ENCODE assay signal across 15 mouse cellular contexts in the genomic region with DNA sequence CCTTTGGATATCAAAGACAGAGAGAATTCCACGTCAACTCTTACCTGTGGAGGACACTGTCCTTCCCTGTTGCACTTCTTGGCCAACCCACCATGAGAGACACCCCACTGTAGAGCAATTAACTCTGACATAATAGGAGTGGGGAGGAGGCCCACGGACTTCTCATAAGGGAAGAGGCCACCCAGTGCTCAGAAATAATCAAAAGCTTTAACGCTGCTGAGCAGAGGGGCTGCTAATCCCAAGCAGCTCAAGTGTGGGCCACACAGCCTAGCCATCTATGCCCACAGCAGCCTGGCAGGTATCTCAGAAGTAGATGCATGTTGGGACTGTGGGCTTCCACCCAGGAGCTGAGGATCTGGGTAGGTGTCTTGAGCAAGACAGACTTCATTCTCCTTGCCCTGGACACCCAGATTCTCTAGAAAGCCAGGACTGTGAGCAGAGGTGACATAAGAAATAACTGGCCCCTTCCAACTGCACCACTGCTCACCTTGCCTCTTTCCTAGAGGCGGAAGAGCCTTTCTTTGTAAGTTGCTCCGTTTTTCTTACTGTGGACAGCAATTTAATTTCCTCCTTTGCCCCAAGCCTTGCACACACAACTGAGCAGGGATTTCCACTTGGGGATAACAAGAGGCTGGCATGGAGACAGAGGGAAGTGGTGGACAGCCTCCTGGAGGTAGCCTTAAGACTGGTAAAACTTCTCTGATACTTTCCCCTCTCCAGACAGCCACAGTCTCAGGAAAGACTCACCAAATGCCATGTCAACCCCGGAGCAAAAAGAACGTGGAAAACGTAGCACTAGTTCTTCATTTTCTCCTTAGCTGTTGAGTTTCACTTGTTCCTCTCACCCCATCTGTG. TPM values are rescaled to one million over a fixed set of nuclear protein-coding genes. Genes with fewer than 3 reads are reported as not detected.
DNase-seq lines count a peak whose midpoint lies in the region; ATAC-seq lines count a peak whose summit lies in the region.
"Had no signal": no experiment of that assay in that cellular context is flagged by ENCODE, and none has a peak within 500 bp of the region (broad histone marks: within the 10 kb centered on the region; RNA-seq: fewer than 3 reads in every experiment).

No protein-coding gene starts in this region.

- H3K9me3 ChIP-seq in embryonic facial prominence, embryonic 12.5 days, result no peaks in the 10 kb centered on the region
- no peaks in the 10 kb centered on the region for H3K9me3 ChIP-seq in hindbrain, embryonic 12.5 days (replicated peaks)
- no peaks in the 10 kb centered on the region for H3K9me3 ChIP-seq in midbrain, embryonic 15.5 days
- H3K9me3 ChIP-seq: liver, embryonic 13.5 days had no signal

- no peak overlapping the region for H3K27ac ChIP-seq in embryonic facial prominence, embryonic 12.5 days
- peak overlapping the region; percentile 70 for H3K27ac ChIP-seq in hindbrain, embryonic 12.5 days
- H3K27ac ChIP-seq in midbrain, embryonic 15.5 days, result peak overlapping the region; percentile 62
- H3K27ac ChIP-seq: gastrocnemius, adult 2 months; liver, embryonic 13.5 days had no signal

- H3K4me2 ChIP-seq in embryonic facial prominence, embryonic 12.5 days (replicated peaks), result peak overlapping the region; percentile 62
- peak overlapping the region; percentile 62 for H3K4me2 ChIP-seq in hindbrain, embryonic 12.5 days (replicated peaks)
- peak overlapping the region; percentile 69 for H3K4me2 ChIP-seq in midbrain, embryonic 15.5 days
- H3K4me2 ChIP-seq: liver, embryonic 13.5 days had no signal

- H3K4me3 ChIP-seq in embryonic facial prominence, embryonic 12.5 days, result peak overlapping the region; percentile 28
- H3K4me3 ChIP-seq in hindbrain, embryonic 12.5 days, result peak overlapping the region; percentile 59
- H3K4me3 ChIP-seq in midbrain, embryonic 15.5 days, result peak overlapping the region; percentile 54
- H3K4me3 ChIP-seq: gastrocnemius, adult 2 months; liver, embryonic 13.5 days had no signal

- ATAC-seq in embryonic facial prominence, embryonic 12.5 days (ENCODE audit: insufficient number of reproducible peaks, insufficient read depth, low FRiP score, low TSS enrichment), result no peak
- ATAC-seq in hindbrain, embryonic 12.5 days (ENCODE audit: low FRiP score), result no peak
- ATAC-seq in midbrain, embryonic 15.5 days (replicated peaks), result no peak

- H3K4me1 ChIP-seq in embryonic facial prominence, embryonic 12.5 days, result 0 out of 2 replicates have a peak, but pooled peaks cover 3% of the 10 kb centered on the region
- peaks cover 66% of the 10 kb centered on the region for H3K4me1 ChIP-seq in hindbrain, embryonic 12.5 days
- H3K4me1 ChIP-seq in midbrain, embryonic 15.5 days, result peaks cover 63% of the 10 kb centered on the region

- intact Hi-C loops in gastrocnemius, postnatal 14 days (cut with DNase I; ENCODE audit: low total_unique reads), result no loop called here

- no peaks in the 10 kb centered on the region for H3K36me3 ChIP-seq in embryonic facial prominence, embryonic 12.5 days
- H3K36me3 ChIP-seq in hindbrain, embryonic 12.5 days, result no peaks in the 10 kb centered on the region
- no peaks in the 10 kb centered on the region for H3K36me3 ChIP-seq in midbrain, embryonic 15.5 days (replicated peaks)
- H3K36me3 ChIP-seq: liver, embryonic 13.5 days had no signal

- H3K27me3 ChIP-seq in embryonic facial prominence, embryonic 12.5 days, result peaks cover 71% of the 10 kb centered on the region
- peaks cover 23% of the 10 kb centered on the region for H3K27me3 ChIP-seq in hindbrain, embryonic 12.5 days
- no peaks in the 10 kb centered on the region for H3K27me3 ChIP-seq in midbrain, embryonic 15.5 days (replicated peaks)

- WGBS in embryonic facial prominence, embryonic 12.5 days, result 5% methylated on average over 8 of the region's 8 CpGs
- WGBS in hindbrain, embryonic 12.5 days, result 5% methylated on average over 8 of the region's 8 CpGs
- 10% methylated on average over 8 of the region's 8 CpGs for WGBS in midbrain, embryonic 15.5 days

- DNase-seq in embryo, embryonic 10.5 days (ENCODE audit: low spot score), result peak; percentile 39
- no peak for DNase-seq in embryo, embryonic 10 days (ENCODE audit: low spot score)
- no peak for DNase-seq in adrenal gland, adult 8-10 months
- no peak for DNase-seq in lung, adult 18-20 months
- no peak for DNase-seq in gastrocnemius, postnatal 14 days
- DNase-seq: gastrocnemius, adult 2 months; layer of hippocampus, adult 9-11 months; liver, embryonic 13.5 days; thymus, postnatal 14 days had no signal

- H3K9ac ChIP-seq in embryonic facial prominence, embryonic 12.5 days, result no peak overlapping the region; the same call in none of the 2 replicates
- peak overlapping the region; percentile 71 for H3K9ac ChIP-seq in hindbrain, embryonic 12.5 days
- H3K9ac ChIP-seq in midbrain, embryonic 15.5 days, result peak overlapping the region; percentile 16; the same call in 1 of the 2 replicates
- H3K9ac ChIP-seq: liver, embryonic 13.5 days had no signal

RNA-seq across cellular contexts. Expression of gene Pou3f3, which starts 16.1 kb away (rescaled TPM):
- 10.3 and 12.1 TPM in 2 replicates for polyA plus RNA-seq in embryonic facial prominence, embryonic 12.5 days (2016; fragmentation: Nextera tagmentation; extraction: Ambion mirVana)
- polyA plus RNA-seq in hindbrain, embryonic 12.5 days (2016; fragmentation: Nextera tagmentation; extraction: Ambion mirVana), result 28.8 and 29.2 TPM in 2 replicates
- 19.0 and 21.3 TPM in 2 replicates for polyA plus RNA-seq in midbrain, embryonic 15.5 days (2015; fragmentation: Nextera tagmentation; extraction: Ambion mirVana)
- under 1 TPM; 0.03 to 0.11 (median 0.08) TPM for total RNA-seq in adrenal gland, adult 8-10 months (2022)
- not detected for total RNA-seq in gastrocnemius, postnatal 14 days (2021)
- total RNA-seq: common myeloid progenitor, adult 5-6 weeks; gastrocnemius, adult 2 months; megakaryocyte-erythroid progenitor cell, adult 5-6 weeks had no signal
- polyA plus RNA-seq: heart, postnatal 0 days had no signal
